Comparison of ENCODE assay signal across 8 mouse cellular contexts in genomic region chr2:72728699-72729098, GRCm38 (mm10).
DNase-seq lines count a peak whose midpoint lies in the region; ATAC-seq and TF ChIP-seq lines count a peak whose summit lies in the region.

No protein-coding gene starts in this region.

- H3K9ac ChIP-seq in liver, embryonic 11.5 days (ENCODE audit: low read depth, low read length) = no peak overlapping the region
- no peak overlapping the region for H3K9ac ChIP-seq in MEL (ENCODE audit: control insufficient read depth, low read depth, low read length, poor library complexity, severe bottlenecking)
- H3K9ac ChIP-seq in intestine, embryonic 15.5 days = no peak overlapping the region

- WGBS in liver, embryonic 11.5 days = 41% methylated on average over 3 of the region's 3 CpGs
- WGBS in intestine, embryonic 15.5 days = 58% methylated on average over 3 of the region's 3 CpGs

- DNase-seq in liver (peak; percentile 16), MEL (ENCODE audit: low read depth, low spot score) (peak; percentile 70)
- DNase-seq in liver, embryonic 11.5 days (ENCODE audit: low spot score) = no peak
- peak; percentile 23 for DNase-seq in c-Kit-positive CD71-positive TER-119-negative erythroid progenitor cells, embryonic 14.5 days (ENCODE audit: low read depth)
- peak; percentile 79 for DNase-seq in gastrocnemius, adult 2 months
- peak; percentile 75 to 81 for DNase-seq in layer of hippocampus, postnatal 10 days (ENCODE audit: low spot score in 2 of 2)

- TF ChIP-seq CTCF in MEL (IDR thresholded peaks at IDR 0.05 in 2 of 3, conservative IDR thresholded peaks at IDR 0.05 in 1 of 3; ENCODE audit: control insufficient read depth in 1 of 3, insufficient read depth in 1 of 3, low read depth in 2 of 3, low read length in 3 of 3, poor library complexity in 1 of 3, severe bottlenecking in 1 of 3) = peak; percentile 76 to 88 (median 86)
- TF ChIP-seq CTCF in gastrocnemius, adult 2 months (IDR thresholded peaks at IDR 0.05) = peak; percentile 91

- H3K36me3 ChIP-seq in liver, embryonic 11.5 days (ENCODE audit: control insufficient read depth, insufficient read depth, low read length) = no peaks in the 10 kb centered on the region
- H3K36me3 ChIP-seq in MEL (ENCODE audit: control insufficient read depth in 1 of 2, insufficient read depth in 2 of 2, low read length in 2 of 2) = no peaks in the 10 kb centered on the region
- H3K36me3 ChIP-seq in intestine, embryonic 15.5 days = no peaks in the 10 kb centered on the region

- H3K4me1 ChIP-seq in liver, embryonic 11.5 days (replicated peaks; ENCODE audit: control insufficient read depth, insufficient read depth, low read length) = no peaks in the 10 kb centered on the region
- no peaks in the 10 kb centered on the region for H3K4me1 ChIP-seq in MEL (ENCODE audit: control insufficient read depth in 1 of 2, insufficient read depth in 2 of 2, low read length in 2 of 2)
- no peaks in the 10 kb centered on the region for H3K4me1 ChIP-seq in intestine, embryonic 15.5 days (replicated peaks)

- H3K27ac ChIP-seq in liver, embryonic 11.5 days (ENCODE audit: low read depth, low read length) = no peak overlapping the region
- H3K27ac ChIP-seq in MEL (ENCODE audit: control insufficient read depth, low read depth, low read length) = no peak overlapping the region
- no peak overlapping the region for H3K27ac ChIP-seq in gastrocnemius, adult 2 months
- no peak overlapping the region for H3K27ac ChIP-seq in intestine, embryonic 15.5 days

- intact Hi-C loops in gastrocnemius, adult 2 months (cut with DNase I) = loop anchor here (5.0 to 10.0 kb wide), 3 partner anchors 214 to 549 kb away; no protein-coding TSS in a partner anchor

- H3K79me2 ChIP-seq in MEL (ENCODE audit: control insufficient read depth, insufficient read depth, low read length, poor library complexity) = no peaks in the 10 kb centered on the region

- H3K9me3 ChIP-seq in liver, embryonic 11.5 days (ENCODE audit: control insufficient read depth, low read length) = no peaks in the 10 kb centered on the region
- H3K9me3 ChIP-seq in MEL (replicated peaks; ENCODE audit: insufficient read depth, low read length) = no peaks in the 10 kb centered on the region
- H3K9me3 ChIP-seq in intestine, embryonic 15.5 days = no peaks in the 10 kb centered on the region

- no peak for TF ChIP-seq POLR2A in MEL (IDR thresholded peaks at IDR 0.05; ENCODE audit: control insufficient read depth in 1 of 2, insufficient read depth in 1 of 2, low read depth in 1 of 2, low read length in 2 of 2, poor library complexity in 1 of 2)

- H3K4me3 ChIP-seq in liver, embryonic 11.5 days (ENCODE audit: low read depth, low read length) = no peak overlapping the region
- no peak overlapping the region for H3K4me3 ChIP-seq in MEL (ENCODE audit: control insufficient read depth in 1 of 2, insufficient read depth in 1 of 2, low read depth in 2 of 2, low read length in 2 of 2)
- no peak overlapping the region for H3K4me3 ChIP-seq in gastrocnemius, adult 2 months
- H3K4me3 ChIP-seq in intestine, embryonic 15.5 days (replicated peaks) = no peak overlapping the region

- no peaks in the 10 kb centered on the region for H3K27me3 ChIP-seq in liver, embryonic 11.5 days (replicated peaks; ENCODE audit: control insufficient read depth, insufficient read depth, low read length)
- H3K27me3 ChIP-seq in MEL (ENCODE audit: control insufficient read depth in 1 of 2, insufficient read depth in 2 of 2, low read length in 2 of 2) = peaks cover 3 to 4% of the 10 kb centered on the region in 2 experiments
- H3K27me3 ChIP-seq in intestine, embryonic 15.5 days (replicated peaks) = no peaks in the 10 kb centered on the region; the same call in 1 of the 2 replicates

- H3K4me2 ChIP-seq in liver, embryonic 11.5 days = no peak overlapping the region
- H3K4me2 ChIP-seq in intestine, embryonic 15.5 days (replicated peaks) = no peak overlapping the region

- no peak for ATAC-seq in liver, embryonic 11.5 days (replicated peaks; ENCODE audit: low FRiP score)
- ATAC-seq in megakaryocyte-erythroid progenitor cell, adult 5-6 weeks (replicated peaks; ENCODE audit: low FRiP score, low TSS enrichment, poor library complexity, severe bottlenecking) = peak; percentile 82
- no peak for ATAC-seq in intestine, embryonic 15.5 days

- peak; percentile 86 for TF ChIP-seq RAD21 in MEL (IDR thresholded peaks at IDR 0.05; ENCODE audit: low read depth, low read length)

- no peak for TF ChIP-seq EP300 in MEL (IDR thresholded peaks at IDR 0.05; ENCODE audit: low read depth in 1 of 2, low read length in 2 of 2)

TF ChIP-seq in MEL, 35 proteins besides CTCF, POLR2A, EP300 and RAD21:
- TF ChIP-seq NELFE (IDR thresholded peaks at IDR 0.05; ENCODE audit: low read depth, low read length) = no peak
- peak; percentile 97 for TF ChIP-seq SMC3 (IDR thresholded peaks at IDR 0.05; ENCODE audit: low read depth, low read length)
- TF ChIP-seq UBTF (IDR thresholded peaks at IDR 0.05; ENCODE audit: borderline replicate concordance, insufficient read depth, low read depth, low read length) = no peak
- no peak for TF ChIP-seq ZNF384 (IDR thresholded peaks at IDR 0.05; ENCODE audit: low read depth, low read length)
- TF ChIP-seq RCOR1 (IDR thresholded peaks at IDR 0.05; ENCODE audit: low read depth, low read length) = 0 out of 2 replicates have a peak, but pooled peaks have one; percentile 9
- no peak for TF ChIP-seq USF2 (IDR thresholded peaks at IDR 0.05; ENCODE audit: borderline replicate concordance in 1 of 2, insufficient read depth in 1 of 2, low read depth in 1 of 2, low read length in 2 of 2)
- no peak for TF ChIP-seq GABPA (IDR thresholded peaks at IDR 0.05; ENCODE audit: low read depth, low read length)
- no peak for TF ChIP-seq CHD1 (IDR thresholded peaks at IDR 0.05; ENCODE audit: low read depth, low read length)
- TF ChIP-seq ZC3H11A (IDR thresholded peaks at IDR 0.05; ENCODE audit: low read depth, low read length) = peak; percentile 87
- no peak for TF ChIP-seq MAFK (IDR thresholded peaks at IDR 0.05; ENCODE audit: borderline replicate concordance, low read depth, low read length)
